Mouse (Mus musculus) left cerebral cortex, postnatal 36 days (tissue): ENCODE data around the gene Olfr777. TPM values are rescaled to one million over a fixed set of nuclear protein-coding genes. Genes with fewer than 3 reads are reported as not detected.
"Not testable (repeated sequence)": the region's sequence is repeated elsewhere in the genome, so short reads cannot be mapped to it uniquely, and the experiment has no call there.

Source experiments
- DNase-seq, 2 experiments: peaks; one replicate each; pipeline ENCODE4 v3.0.0; 2021 to 2022; ENCODE audit warnings: low spot score in 2 of 2, mixed read lengths in 1 of 2
- intact Hi-C: fragments of 180-260 bp; cut with DNase I; formaldehyde crosslinking; loops from one replicate; pipeline ENCODE4 v1.15.1; 2025
- total RNA-seq, 2 experiments: library from RNA; stranded (reverse); gene quantifications; 2 replicates each; pipeline ENCODE4 v1.2.3; 2021

The Olfr777 gene
- total RNA-seq: not detected

- no peak for DNase-seq
- intact Hi-C loops: no loop called here
Observed at GRCm38 (mm10) chr10:129271081-129271535, at the start of gene Olfr777. Olfr777 (minus strand) TSS chr10:129271485.

DNA sequence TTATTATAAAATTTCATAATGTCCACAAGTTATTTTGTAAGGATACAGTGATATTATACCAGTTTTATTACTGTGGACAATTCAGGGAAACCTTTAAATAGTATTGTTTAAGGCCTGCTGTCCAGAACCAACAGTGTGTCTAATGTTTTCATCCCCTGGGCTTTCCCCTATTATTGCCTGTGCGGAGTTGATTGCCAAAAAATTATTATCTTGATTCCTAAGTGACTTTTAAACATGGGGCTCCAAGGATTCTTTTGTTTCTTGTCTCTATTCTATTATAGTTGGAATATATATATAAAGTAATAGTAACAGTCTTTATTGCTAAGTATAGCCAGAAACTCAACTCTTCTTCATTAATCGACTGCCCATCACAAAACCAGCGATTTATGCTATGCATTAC is 46.5 kb upstream of the Olfr777 start, which contains the start of gene Olfr780:
Olfr780 (plus strand) TSS at position 301 of the 400 bp plus-strand sequence.
- intact Hi-C loops: no loop called here
- DNase-seq: no peak

GRCm38 (mm10) chr10:129313521-129313920 is 42.2 kb upstream of the Olfr777 start:
- DNase-seq, intact Hi-C loops: not testable (repeated sequence)

GRCm38 (mm10) chr10:129312973-129313372 is 41.7 kb upstream of the Olfr777 start:
- intact Hi-C loops, DNase-seq: not testable (repeated sequence)

DNA sequence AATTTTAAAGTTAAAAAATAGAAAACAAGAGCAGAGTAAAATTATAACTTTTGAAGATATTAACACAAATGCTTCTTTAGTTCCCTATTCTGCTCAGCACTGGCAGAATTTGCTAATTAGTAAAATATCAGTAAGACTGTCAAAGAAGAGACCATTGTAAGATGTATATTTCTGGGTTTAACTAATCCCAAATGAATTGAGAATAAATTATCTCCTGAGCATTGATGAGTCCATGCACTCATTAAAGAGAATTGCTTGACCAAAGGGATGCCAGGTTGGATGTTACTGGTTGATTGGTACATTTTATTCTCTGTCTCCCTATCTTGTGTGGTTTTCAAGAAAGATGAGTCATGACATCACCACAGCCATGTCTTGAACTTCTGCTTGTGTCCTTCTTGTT is 12.5 kb downstream of the Olfr777 start, which contains the start of gene Olfr776:
Olfr776 (plus strand) TSS at position 301 of the 400 bp plus-strand sequence.
- no peak for DNase-seq
- intact Hi-C loops: no loop called here

GRCm38 (mm10) chr10:129248112-129248511 is 23.2 kb downstream of the Olfr777 start, which contains the start of gene Olfr775:
Olfr775 (plus strand) TSS chr10:129248412.
- intact Hi-C loops: no loop called here
- no peak for DNase-seq

DNA sequence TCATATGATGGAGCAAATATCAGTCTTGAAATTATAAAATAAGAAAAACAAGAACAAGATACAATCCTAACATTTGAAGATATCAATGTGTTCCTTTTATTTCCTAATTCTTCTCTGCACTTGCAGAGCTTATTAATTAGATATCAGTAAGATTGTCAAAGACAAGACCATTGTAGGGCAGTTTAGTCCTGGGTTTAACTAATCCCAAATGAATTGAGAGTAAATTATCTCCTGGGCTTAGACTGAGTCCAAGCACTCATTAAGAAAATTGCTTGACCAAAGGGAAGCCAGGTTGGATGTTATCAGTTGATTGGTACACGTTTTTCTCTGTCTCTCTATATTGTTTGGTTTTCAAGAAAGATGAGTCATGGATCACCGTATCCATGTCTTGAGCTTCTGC is 35.4 kb downstream of the Olfr777 start, which contains the start of gene Olfr774:
Olfr774 (plus strand) TSS at position 301 of the 400 bp plus-strand sequence.
- no peak for DNase-seq
- intact Hi-C loops: no loop called here

DNA sequence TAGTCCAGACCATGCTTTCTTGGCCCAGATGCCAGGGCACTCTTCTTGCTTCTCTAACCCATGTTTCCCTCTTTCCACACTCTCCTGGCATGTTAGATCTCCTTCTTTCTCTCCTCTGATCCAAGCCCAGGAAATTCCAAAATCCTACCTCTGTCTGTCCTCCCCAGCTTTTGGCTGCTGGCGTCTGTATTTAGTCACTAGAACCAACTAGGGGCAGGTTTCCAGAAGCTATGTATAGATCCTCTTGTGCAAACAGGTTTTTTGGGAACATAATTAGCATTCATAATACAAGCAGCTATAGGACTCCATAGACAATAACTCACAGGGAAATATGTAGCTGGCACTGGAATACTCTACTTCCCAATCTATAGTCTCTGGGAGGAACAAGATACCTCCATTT is 40.5 kb downstream of the Olfr777 start:
- intact Hi-C loops: no loop called here
- DNase-seq: peak in 1 of 2 experiments; percentile 6

Other genes with a start within 250 kb of the Olfr777 start
- not detected for gene Olfr764-ps1, start 231.6 kb downstream of the Olfr777 start, total RNA-seq
- not detected for gene Olfr765, start 221.5 kb downstream of the Olfr777 start, total RNA-seq
- not detected for gene Olfr766-ps1, start 202.5 kb downstream of the Olfr777 start, total RNA-seq
- gene Olfr767, start 188.6 kb downstream of the Olfr777 start, total RNA-seq: not detected
- gene Olfr768, start 172.1 kb downstream of the Olfr777 start, total RNA-seq: not detected
- not detected for gene Olfr769, start 153.6 kb downstream of the Olfr777 start, total RNA-seq
- not detected for gene Olfr770, start 132.5 kb downstream of the Olfr777 start, total RNA-seq
- not detected for gene Olfr771, start 106.7 kb downstream of the Olfr777 start, total RNA-seq
- gene Olfr772, start 93.6 kb downstream of the Olfr777 start, total RNA-seq: not detected
- not detected for gene Olfr773, start 84.1 kb downstream of the Olfr777 start, total RNA-seq
- not detected for gene Olfr774, start 35.3 kb downstream of the Olfr777 start, total RNA-seq
- gene Olfr775, start 23.1 kb downstream of the Olfr777 start, total RNA-seq: not detected
- gene Olfr776, start 12.4 kb downstream of the Olfr777 start, total RNA-seq: not detected
- gene Olfr780, start 46.6 kb upstream of the Olfr777 start, total RNA-seq: not detected
- gene Olfr781, start 57.4 kb upstream of the Olfr777 start, total RNA-seq: not detected
- not detected for gene Olfr782, start 77.4 kb upstream of the Olfr777 start, total RNA-seq
- under 1 TPM; 0.12 to 0.20 TPM for gene Olfr784, start 112.6 kb upstream of the Olfr777 start, total RNA-seq
- not detected for gene Olfr785, start 133.9 kb upstream of the Olfr777 start, total RNA-seq
- gene Olfr786, start 155.8 kb upstream of the Olfr777 start, total RNA-seq: not detected
- gene Olfr787, start 190.4 kb upstream of the Olfr777 start, total RNA-seq: not detected
- not detected for gene Olfr788, start 199.5 kb upstream of the Olfr777 start, total RNA-seq
- gene Olfr789, start 213.3 kb upstream of the Olfr777 start, total RNA-seq: not detected
- gene Olfr790, start 227.0 kb upstream of the Olfr777 start, total RNA-seq: not detected